Mouse (Mus musculus): ENCODE data around the gene Bfsp2. TPM values are rescaled to one million over a fixed set of nuclear protein-coding genes. Genes with fewer than 3 reads are reported as not detected.

Gene Bfsp2
- polyA plus RNA-seq, 1 experiment from 2014 or later: 0.79 TPM

DNA sequence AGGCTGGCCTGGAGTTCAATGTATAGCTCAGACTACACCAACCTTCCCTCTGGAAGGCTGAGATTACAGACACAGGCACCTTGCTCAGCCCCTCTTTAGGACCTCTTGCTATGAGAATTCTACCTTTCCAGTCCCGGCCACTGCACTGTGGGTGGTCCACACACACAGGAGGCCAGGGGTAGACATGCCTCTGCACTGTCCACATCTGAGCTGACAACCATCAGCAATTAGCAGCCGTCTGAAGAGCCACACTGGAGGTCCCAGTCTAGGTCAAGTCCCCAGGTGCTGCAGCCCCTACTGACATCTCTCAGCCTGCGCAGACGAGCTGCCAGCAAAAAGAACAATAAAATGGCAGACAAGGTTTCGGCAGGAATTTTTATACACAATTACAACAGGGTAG is 93.6 kb downstream of the Bfsp2 start:
- peaks cover 32% of the 10 kb centered on the region for H3K4me1 ChIP-seq
- no peaks in the 10 kb centered on the region for H3K9me3 ChIP-seq
- no peak overlapping the region for H3K4me3 ChIP-seq
- H3K27me3 ChIP-seq (ENCODE audit: poor library complexity, severe bottlenecking): no peaks in the 10 kb centered on the region
- H3K27ac ChIP-seq: 0 out of 2 replicates have a peak overlapping the region, but pooled peaks have one; percentile 0
- no peak for DNase-seq (ENCODE audit: extremely low spot score, low spot score)
- WGBS: 58% methylated on average over 5 of the region's 5 CpGs
- H3K36me3 ChIP-seq (replicated peaks): no peaks in the 10 kb centered on the region

DNA sequence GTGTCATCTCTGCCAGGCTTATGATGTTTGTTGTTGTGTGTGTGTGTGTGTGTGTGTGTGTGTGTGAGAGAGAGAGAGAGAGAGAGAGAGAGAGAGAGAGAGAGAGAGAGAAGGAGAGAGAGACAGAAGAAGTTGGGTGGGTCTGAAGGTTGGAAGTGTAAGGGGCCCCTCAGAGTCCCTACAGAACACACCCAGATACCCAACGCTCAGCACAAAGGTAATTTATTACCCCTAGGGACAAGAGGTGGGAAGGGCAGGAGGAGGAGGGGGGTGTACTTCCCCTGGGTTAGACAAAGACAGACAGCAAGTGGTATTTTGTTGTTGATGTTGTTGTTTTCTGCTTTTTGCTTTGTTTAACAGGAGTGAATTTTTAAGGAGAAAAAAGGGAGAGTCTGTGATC is 94.6 kb downstream of the Bfsp2 start:
- 50% methylated on average over 1 of the region's 1 CpGs for WGBS
- no peak overlapping the region for H3K4me3 ChIP-seq
- DNase-seq (ENCODE audit: extremely low spot score, low spot score): no peak
- H3K27me3 ChIP-seq (ENCODE audit: poor library complexity, severe bottlenecking): no peaks in the 10 kb centered on the region
- H3K9me3 ChIP-seq: no peaks in the 10 kb centered on the region
- H3K36me3 ChIP-seq (replicated peaks): no peaks in the 10 kb centered on the region
- peaks cover 32% of the 10 kb centered on the region for H3K4me1 ChIP-seq
- H3K27ac ChIP-seq: no peak overlapping the region

- 91% methylated on average over 4 of the region's 4 CpGs for WGBS
- Histone ChIP-seq H3K27ac (no peak overlapping the region), H3K36me3 (replicated peaks) (no peaks in the 10 kb centered on the region), H3K4me3 (no peak overlapping the region), H3K9me3 (no peaks in the 10 kb centered on the region), H3K27me3 (ENCODE audit: poor library complexity, severe bottlenecking) (no peaks in the 10 kb centered on the region), H3K4me1 (peaks cover 35% of the 10 kb centered on the region)
- no peak for DNase-seq (ENCODE audit: extremely low spot score, low spot score)
These were observed 96.0 kb downstream of the Bfsp2 start for GRCm38 (mm10) chr9:103384141-103384796.

- WGBS: 91% methylated on average over 1 of the region's 1 CpGs
- Histone ChIP-seq H3K27me3 (ENCODE audit: poor library complexity, severe bottlenecking) (no peaks in the 10 kb centered on the region), H3K4me3 (no peak overlapping the region), H3K36me3 (replicated peaks) (no peaks in the 10 kb centered on the region), H3K9me3 (no peaks in the 10 kb centered on the region), H3K4me1 (peaks cover 41% of the 10 kb centered on the region), H3K27ac (no peak overlapping the region)
- DNase-seq (ENCODE audit: extremely low spot score, low spot score): no peak
These were observed 96.6 kb downstream of the Bfsp2 start for GRCm38 (mm10) chr9:103383576-103383975.

- Histone ChIP-seq H3K4me3 (no peak overlapping the region), H3K9me3 (no peaks in the 10 kb centered on the region), H3K36me3 (replicated peaks) (no peaks in the 10 kb centered on the region), H3K27me3 (ENCODE audit: poor library complexity, severe bottlenecking) (no peaks in the 10 kb centered on the region), H3K27ac (no peak overlapping the region), H3K4me1 (peaks cover 41% of the 10 kb centered on the region)
- no peak for DNase-seq (ENCODE audit: extremely low spot score, low spot score)
- 76% methylated on average over 6 of the region's 6 CpGs for WGBS
These were observed 97.2 kb downstream of the Bfsp2 start for GRCm38 (mm10) chr9:103382989-103383388.

GRCm38 (mm10) chr9:103380566-103380965 is 99.7 kb downstream of the Bfsp2 start:
- no peak for DNase-seq (ENCODE audit: extremely low spot score, low spot score)
- Histone ChIP-seq H3K4me3 (no peak overlapping the region), H3K9me3 (no peaks in the 10 kb centered on the region), H3K27ac (no peak overlapping the region), H3K27me3 (ENCODE audit: poor library complexity, severe bottlenecking) (no peaks in the 10 kb centered on the region), H3K36me3 (replicated peaks) (no peaks in the 10 kb centered on the region), H3K4me1 (peaks cover 30% of the 10 kb centered on the region)
- WGBS: 93% methylated on average over 4 of the region's 4 CpGs

DNA sequence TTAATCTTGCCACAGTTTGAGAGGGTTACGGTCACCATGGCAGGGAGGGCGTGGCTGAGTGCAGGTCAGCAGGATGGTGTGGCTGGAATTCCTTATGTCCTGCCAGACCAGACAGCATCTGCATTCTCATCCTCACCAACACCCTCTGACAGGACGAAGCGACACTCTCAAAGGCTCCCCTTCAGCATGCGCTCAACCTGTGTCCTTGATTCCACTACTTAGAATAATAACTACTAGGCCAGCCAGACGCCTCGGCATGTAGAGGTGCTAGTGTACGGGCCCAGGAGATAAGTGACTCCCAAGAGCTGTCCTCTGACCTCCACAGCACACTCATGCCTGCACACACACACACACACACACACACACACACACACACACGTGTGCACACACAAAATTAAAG is 101.0 kb downstream of the Bfsp2 start:
- no peak overlapping the region for H3K4me3 ChIP-seq
- peaks cover 26% of the 10 kb centered on the region for H3K4me1 ChIP-seq
- no peaks in the 10 kb centered on the region for H3K36me3 ChIP-seq (replicated peaks)
- no peaks in the 10 kb centered on the region for H3K9me3 ChIP-seq
- 72% methylated on average over 9 of the region's 9 CpGs for WGBS
- no peaks in the 10 kb centered on the region for H3K27me3 ChIP-seq (ENCODE audit: poor library complexity, severe bottlenecking)
- DNase-seq (ENCODE audit: extremely low spot score, low spot score): no peak
- no peak overlapping the region for H3K27ac ChIP-seq

DNA sequence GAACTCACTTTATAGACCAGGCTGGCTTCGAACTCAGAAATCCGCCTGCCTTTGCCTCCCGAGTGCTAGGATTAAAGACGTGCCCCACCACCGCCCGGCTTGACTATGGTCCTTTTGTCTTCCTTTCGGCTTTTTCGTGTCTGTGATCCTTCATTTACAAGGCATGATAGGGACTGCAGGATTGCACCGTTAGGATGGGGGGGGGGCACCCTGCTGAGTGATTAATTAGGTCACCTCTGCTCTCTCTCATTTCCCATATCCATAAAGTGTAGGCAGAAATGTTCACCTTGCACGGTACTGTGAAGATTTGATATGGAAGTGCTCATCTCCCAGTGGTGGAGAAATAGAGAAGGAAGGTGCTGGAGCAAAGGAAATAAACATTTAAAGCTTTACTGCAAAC is 101.5 kb downstream of the Bfsp2 start:
- Histone ChIP-seq H3K27ac (no peak overlapping the region), H3K4me1 (peaks cover 26% of the 10 kb centered on the region), H3K36me3 (replicated peaks) (no peaks in the 10 kb centered on the region), H3K4me3 (no peak overlapping the region), H3K27me3 (ENCODE audit: poor library complexity, severe bottlenecking) (no peaks in the 10 kb centered on the region), H3K9me3 (no peaks in the 10 kb centered on the region)
- DNase-seq (ENCODE audit: extremely low spot score, low spot score): no peak
- 55% methylated on average over 10 of the region's 10 CpGs for WGBS

- Histone ChIP-seq H3K27me3 (ENCODE audit: poor library complexity, severe bottlenecking) (no peaks in the 10 kb centered on the region), H3K36me3 (replicated peaks) (no peaks in the 10 kb centered on the region), H3K9me3 (no peaks in the 10 kb centered on the region), H3K4me3 (no peak overlapping the region), H3K27ac (no peak overlapping the region), H3K4me1 (peaks cover 27% of the 10 kb centered on the region)
- 71% methylated on average over 7 of the region's 7 CpGs for WGBS
- DNase-seq (ENCODE audit: extremely low spot score, low spot score): no peak
These were observed 103.6 kb downstream of the Bfsp2 start for GRCm38 (mm10) chr9:103376346-103377320.

Other genes with a start within 250 kb of the Bfsp2 start
- gene Trf, start 250.0 kb downstream of the Bfsp2 start, polyA plus RNA-seq (2016; fragmentation: Nextera tagmentation; extraction: Ambion mirVana): 11.9 and 14.2 TPM in 2 replicates
- 3.6 and 4.1 TPM in 2 replicates for gene 1300017J02Rik, start 175.3 kb downstream of the Bfsp2 start, polyA plus RNA-seq (2016; fragmentation: Nextera tagmentation; extraction: Ambion mirVana)
- gene Topbp1, start 175.2 kb downstream of the Bfsp2 start, polyA plus RNA-seq (2016; fragmentation: Nextera tagmentation; extraction: Ambion mirVana): 96.0 and 106 TPM in 2 replicates
- gene Cdv3, start 114.6 kb downstream of the Bfsp2 start, polyA plus RNA-seq (2016; fragmentation: Nextera tagmentation; extraction: Ambion mirVana): 188 and 213 TPM in 2 replicates

All from forebrain, embryonic 10.5 days (tissue).